Mouse (Mus musculus) adrenal gland, postnatal 4 days (tissue): ENCODE results near the gene Pnmal1. TPM values are rescaled to one million over a fixed set of nuclear protein-coding genes. Genes with fewer than 3 reads are reported as not detected.
"Not testable (repeated sequence)": the region's sequence is repeated elsewhere in the genome, so short reads cannot be mapped to it uniquely, and the experiment has no call there.

Source experiments
- DNase-seq, 2 experiments: peaks; one replicate each; pipeline ENCODE4 v3.0.0; 2021 to 2022; ENCODE audit warnings: low spot score in 2 of 2, mixed read lengths in 2 of 2
- total RNA-seq, 2 experiments: library from RNA; stranded (reverse); gene quantifications; 2 replicates each; pipeline ENCODE4 v1.2.3; 2021

Pnmal1 gene
- total RNA-seq, 2 experiments from 2014 or later, result 7.3 to 7.8 TPM

DNA sequence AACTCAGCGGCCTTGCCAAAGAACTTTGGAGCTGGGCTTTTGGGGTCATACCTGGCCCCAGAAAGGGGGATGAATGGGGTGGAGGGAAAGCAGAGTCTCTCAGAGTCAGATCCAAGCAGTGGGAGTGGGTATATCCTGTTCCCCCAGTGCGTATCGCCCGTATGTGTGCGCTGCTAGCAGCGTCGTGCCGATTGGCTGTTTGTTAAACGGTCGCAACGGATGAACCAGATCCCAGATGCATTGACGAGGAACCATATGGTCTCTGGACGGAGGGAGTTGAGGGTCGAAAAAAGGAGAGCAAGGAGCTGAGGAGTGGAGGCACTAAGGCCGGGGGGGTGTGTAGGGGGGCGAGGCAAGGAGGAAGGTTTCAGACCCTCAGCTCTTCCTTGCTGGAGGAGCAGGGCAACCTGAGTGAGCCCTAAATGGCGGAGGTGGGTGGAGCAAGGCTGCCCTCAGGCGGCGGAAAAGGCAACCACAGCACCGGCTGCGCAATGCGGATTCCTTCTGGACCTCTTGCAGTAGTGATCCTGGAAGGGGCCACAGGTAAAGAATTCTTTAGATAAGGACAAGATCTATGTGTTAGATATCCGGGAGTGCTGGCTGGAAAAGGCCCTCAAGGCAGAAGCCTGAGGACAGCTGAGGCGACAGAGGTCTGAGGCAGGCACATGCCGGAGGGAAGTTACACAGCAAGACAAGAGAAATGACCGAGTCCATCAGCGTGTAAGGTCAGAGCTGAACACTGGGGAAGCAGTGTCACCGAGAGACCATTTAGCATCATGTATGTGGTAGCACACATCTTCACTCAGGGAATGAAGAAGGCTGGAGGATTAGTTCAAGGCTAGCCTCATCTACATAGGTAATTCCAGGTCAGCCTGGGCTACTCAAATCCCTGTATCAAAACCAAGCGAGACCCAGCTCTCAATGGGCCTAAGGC, 9.3 kb upstream of the Pnmal1 start:
- peak; percentile 56 to 64 for DNase-seq

DNA sequence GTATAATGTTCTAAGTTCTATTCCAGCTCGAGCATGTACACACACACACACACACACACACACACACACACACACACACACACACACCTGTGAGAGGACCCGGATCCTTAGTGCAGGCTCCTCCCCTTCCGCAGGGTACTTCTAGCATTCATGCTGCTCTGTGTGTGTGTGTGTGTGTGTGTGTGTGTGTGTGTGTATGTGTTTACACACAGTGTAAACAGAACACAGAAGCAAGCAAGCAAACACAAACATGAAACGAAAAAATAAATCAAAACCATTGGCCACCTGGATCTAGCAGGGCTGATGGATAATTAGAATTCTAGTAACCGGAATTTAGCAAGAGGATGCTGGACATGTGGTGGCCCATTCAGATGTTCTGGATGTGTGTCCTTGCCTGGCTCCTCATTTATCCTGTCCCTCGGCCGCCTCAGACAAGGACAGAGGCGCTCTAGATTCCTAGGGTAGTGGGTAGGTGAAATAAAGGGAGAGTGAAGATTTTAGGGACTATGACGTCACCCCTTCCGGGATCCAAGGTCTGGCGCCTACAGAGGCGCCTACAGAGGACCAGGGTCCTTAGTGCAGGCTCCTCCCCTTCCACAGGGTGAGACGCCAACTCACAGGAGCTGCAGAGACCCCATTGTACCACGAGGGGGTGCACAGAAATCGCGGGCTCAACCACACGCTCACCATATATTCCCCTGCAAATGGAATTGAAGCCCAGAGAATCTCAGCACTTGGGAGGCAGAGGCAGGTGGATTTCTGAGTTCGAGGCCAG, 8.4 kb upstream of the Pnmal1 start:
- peak; percentile 43 to 71 for DNase-seq

DNA sequence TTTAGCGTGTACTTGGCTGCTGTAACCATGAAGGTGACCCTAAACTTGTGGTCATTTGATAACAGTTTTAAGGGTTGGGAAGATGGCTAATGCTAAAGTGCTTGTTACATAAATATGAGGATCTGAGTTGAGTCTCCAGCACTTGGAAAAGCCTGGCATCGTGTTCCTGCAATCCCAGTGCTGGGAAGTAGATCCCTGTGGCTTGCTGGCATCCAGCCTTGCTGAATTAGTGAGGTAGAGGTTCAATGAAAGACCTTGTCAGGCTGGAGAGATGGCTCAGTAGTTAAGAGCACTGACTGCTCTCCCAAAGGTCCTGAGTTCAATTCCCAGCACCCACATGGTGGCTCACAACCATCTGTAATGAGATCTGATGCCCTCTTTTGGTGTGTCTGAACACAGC, 5.7 kb upstream of the Pnmal1 start:
- not testable (repeated sequence) for DNase-seq

DNA sequence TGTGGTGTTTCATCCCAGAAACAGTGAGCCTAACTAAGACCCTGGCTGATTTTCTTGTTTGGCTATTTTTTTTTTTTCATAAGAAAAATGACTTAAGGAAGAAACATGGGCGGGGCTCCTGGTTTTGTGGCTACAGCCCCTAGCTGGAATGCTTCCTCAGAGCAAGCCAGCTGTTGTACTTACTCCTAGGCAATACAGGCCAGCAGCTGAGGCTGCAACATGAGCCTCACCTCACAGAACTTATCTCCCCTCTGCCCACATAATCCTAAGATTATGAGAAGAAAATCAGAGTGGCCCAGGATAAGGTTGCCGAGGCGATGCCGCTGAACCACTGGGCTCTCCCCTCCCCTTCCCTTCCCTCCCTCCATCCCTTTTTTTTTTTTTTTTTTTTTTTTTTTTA, 3.8 kb upstream of the Pnmal1 start:
- DNase-seq, result no peak

DNA sequence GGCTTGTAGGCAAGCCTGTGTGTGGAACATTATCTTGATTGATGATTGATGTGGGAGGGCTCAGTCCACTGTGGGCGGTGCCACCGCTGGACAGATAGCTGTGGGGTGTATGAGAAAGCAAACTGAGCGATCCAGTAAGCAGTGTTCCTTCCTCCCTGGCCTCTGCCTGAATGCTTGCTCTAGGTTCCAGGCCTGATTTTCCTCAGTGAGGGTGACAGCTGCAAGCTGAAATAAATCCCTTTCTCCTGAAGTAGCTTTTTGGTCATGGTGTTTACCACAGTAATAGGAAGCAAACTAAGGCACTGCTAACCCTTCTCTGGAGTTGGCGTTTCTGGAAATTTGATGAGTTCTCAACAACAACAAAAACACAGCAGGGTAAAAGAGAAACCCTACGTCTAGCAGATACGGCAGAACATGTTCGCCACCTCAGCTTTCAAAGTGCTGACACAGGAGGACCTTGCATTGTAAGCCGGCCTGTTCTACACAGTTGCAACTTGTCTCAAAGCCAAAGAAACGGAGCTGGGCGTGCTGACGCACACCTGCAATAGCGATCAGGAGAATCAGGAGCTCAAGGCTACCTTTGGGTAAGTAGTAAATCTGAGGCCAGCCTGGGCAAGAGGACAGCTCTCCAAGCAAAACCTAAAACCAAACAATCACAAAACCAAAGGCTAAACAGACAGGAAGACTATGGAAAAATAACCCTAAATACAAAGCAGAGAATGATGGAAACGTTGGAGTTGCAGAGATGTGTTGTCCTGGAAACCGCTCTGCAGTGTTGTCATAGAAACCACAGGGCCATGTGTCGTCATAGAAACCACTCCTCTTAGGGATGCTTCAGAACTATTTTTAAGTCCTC, 2.8 kb upstream of the Pnmal1 start:
- no peak for DNase-seq

DNA sequence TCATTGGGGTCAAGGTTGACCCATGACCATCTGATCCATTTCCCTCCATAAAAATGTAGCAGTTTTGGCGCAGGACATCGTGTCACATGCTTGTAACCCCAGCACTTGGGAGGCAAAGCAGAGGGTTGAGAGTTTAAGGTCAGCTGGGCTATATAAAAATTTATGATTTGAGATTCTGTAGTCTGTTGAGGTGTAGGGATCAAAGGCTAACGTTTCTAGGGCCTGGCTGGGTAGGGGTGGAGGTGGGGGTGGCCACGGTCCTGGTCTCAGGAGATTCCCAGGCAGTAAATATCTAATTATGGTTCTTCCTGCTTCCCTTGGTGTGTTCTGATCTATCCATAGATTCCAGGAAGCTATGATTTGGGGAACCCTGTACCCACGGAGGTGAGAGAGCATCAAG, 2.2 kb downstream of the Pnmal1 start:
- no peak for DNase-seq

DNA sequence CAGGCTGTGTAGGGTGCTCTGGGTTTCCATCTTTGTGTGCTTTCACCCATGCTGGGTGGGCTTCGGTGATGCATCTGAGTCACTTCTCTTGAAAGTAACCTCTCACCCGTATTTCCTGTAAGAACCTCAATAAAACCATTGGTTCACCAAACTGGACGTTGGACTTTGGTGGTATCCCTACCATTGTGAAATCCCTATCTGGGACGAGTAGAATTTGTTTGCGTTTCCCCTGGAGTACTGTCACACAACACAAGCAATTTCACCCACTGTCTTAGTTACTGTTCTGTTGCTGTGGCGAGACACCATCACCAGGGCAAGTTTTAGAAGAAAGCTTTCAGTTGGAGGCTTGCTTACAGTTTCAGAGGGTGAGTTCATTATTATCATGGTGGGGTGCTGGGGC, 8.9 kb downstream of the Pnmal1 start:
- DNase-seq, result no peak

DNA sequence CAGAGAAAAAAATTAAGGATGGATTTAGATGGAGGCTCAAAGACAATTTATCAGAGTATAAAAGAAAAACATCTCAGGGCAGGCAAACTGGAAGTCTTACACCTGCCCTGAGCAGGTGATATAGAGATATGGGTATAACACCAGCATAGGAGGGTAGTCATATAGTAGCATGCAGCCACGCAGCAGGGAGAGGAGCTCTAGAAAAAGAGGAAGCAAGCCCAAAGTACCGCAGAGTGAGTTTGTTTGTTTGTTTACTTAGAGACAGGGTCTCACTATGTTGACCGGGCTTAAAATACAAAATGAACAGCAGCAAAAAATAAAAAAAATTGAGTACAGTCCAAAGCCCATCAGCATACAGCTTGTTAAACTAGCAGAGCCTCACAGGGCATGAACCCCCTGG, 11.7 kb downstream of the Pnmal1 start:
- DNase-seq, result no peak

DNA sequence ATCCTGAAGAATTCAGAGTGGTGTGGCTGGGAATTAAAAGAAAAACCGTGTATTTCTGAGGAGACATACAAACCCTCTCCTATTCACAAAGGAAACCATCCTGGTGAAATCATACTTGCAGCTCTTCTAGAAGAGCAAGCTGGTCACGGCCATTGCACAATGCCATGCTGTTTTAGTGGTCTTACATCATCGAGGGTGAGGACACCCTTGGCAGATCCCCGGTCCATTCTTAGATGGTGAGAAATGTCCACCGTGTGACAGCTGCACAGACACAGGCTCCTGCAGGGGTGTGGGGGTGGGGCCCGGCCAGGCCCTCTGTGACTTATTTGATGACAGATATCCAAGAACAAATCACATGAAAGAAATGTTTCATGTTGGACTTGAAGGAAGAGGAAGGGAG, 14.5 kb downstream of the Pnmal1 start:
- DNase-seq, result no peak

DNA sequence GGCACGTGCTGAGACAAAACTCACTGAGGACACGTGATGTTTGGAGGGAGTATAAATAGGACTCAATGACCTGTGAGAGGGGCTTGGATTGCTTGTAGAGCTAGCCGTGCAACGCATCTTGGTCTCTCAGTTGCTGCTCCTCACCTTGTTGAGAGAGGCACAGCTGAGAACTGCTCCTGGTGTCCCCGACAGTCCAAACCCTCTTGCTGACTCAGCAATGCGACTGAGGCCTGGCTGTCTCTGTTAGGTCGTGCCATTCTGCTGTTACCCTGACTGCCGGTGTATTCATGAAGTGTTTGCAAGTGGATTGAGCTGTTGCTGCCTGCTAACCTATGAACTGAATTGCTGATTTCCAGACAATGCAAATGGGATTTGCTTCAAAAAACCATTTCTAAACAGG, 16.8 kb downstream of the Pnmal1 start:
- no peak for DNase-seq

DNA sequence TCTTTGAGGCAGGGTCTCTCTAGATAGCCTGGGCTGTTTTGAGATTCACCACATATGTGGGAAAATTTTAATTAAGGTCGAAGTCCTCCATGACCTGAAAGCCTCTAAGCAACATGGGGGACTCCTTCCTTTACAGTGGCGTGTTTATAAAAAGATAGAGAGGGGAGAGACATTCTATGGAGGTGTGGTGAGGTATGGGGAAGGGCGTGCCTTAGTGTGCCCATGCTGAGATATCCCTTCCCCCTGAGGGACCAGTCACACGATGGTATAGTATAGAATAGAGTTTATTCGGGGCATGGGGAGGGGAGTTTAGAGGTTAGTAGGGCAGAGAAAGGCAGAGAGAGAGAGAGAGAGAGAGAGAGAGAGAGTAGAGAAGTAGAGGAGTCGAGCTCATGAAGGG, 18.7 kb downstream of the Pnmal1 start:
- DNase-seq, result no peak

DNA sequence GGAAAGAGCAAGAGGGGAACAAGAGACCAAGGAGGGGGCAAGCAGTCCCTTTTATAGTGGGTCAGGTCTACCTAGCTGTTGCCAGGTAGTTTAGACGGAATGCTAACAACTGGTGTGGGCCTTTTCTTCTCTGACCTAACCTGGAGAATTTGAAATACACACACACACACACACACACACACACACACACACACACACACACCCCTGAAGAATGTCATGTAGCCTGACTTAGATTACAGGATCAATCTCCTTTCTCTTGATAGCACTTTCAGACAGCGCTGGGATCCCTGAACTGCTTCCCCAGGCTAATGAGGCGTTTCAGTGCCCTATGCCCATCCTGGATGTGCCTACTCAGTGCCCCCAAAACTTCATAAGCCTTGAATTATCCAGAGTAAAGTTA, 19.1 kb downstream of the Pnmal1 start:
- DNase-seq, result no peak

DNA sequence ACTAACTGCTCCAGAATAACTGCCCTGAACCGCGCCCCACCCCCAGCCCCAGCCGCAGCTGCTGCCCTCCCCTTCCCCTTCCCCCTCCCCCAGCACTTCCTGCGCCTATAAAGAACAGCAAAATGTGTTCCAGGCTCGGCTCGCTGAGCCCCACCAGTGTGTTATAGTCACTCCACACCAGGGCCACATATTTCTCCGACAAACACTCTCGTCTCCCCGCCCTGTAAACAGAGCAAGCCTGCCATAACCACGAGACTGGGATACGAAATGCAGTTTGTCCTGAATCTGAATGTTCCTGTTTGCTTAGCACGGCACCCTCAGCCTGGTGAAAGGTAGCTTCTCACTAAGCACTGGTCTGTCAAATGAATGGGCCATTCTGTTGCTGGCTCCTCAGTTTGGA, 20.9 kb downstream of the Pnmal1 start:
- DNase-seq, result no peak

DNA sequence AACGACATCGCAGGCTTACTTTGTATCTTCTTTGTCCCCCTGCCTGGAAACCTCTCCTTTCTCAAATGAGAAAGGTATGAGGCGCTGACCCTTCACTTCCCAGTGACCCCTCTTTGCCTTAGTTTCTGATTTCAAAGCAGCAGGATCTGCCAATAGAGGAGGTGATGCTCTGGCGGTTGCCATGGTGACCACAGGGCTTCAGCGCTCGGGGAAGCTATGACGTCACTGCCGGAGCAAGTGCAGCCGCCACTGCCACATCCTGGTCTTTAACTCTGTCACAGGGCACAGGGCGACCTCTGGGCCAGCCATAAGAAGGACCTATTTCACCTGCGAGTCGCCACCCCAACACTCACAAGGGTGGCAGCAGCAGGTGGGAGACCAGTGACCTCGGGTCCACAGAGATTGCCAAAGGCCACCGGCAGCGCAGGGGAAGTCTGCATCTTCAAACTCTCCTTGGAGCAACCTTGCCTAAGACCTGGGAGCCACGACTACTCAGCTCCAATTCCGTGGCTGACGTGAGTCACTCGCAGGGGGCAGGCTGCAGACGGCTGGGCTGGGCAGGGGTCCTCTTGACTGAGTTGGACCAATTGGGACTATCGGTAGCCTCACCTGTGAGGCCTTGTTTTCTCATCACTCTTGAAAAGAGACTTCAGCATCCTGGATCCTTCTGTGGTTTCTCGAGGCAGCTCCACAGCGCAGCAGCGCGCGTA, 23.5 kb downstream of the Pnmal1 start, which contains the start of gene Gm42372:
Gene Gm42372, plus strand, starts transcription at position 228 of the 710 bp plus-strand sequence.
- no peak for DNase-seq

DNA sequence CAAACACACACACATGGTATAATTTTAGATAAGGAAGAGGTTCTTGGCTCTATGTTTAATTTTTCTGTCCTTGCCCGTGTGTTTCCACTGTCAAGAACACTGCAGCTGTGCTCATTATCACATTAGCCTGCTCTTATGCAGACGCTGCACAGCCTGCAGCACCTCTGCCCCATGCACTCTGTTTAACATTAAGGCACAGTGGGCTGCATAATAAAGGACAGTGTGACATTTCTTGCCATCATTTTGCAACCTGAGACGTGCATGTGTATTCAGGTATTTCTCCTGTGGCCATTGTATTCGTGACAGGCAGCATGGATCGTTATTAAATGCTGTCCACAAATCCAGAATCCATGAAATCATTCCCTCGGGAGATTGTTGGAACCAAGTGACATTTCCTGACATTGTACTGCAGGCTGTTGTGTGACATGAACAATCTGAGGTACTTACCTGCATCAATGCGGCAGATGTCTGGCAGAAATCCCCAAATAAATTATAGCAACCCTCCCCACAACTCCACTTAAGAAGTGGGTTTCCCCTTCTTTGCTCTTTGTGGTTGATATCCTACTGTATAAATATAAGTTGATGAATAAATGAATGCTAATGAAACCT, 28.2 kb downstream of the Pnmal1 start:
- no peak for DNase-seq

DNA sequence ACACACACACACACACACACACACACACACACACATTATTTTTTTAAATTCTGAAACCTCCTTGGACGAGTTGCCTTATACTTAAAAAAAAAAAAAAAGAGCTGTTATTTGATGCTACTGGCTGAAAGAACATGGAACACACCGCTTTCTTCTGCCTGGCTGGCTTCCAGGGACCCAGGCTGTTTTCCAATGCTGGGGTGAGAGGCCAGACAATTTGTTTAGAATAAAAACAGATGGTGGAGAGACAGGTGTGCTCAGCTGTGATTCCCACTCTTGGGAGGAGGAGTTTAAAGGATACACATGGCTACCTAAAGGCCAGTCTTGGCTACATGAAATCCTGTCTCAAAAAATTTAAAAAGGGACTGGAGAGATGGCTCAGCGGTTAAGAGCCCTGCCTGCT, 28.9 kb downstream of the Pnmal1 start:
- DNase-seq, result no peak

DNA sequence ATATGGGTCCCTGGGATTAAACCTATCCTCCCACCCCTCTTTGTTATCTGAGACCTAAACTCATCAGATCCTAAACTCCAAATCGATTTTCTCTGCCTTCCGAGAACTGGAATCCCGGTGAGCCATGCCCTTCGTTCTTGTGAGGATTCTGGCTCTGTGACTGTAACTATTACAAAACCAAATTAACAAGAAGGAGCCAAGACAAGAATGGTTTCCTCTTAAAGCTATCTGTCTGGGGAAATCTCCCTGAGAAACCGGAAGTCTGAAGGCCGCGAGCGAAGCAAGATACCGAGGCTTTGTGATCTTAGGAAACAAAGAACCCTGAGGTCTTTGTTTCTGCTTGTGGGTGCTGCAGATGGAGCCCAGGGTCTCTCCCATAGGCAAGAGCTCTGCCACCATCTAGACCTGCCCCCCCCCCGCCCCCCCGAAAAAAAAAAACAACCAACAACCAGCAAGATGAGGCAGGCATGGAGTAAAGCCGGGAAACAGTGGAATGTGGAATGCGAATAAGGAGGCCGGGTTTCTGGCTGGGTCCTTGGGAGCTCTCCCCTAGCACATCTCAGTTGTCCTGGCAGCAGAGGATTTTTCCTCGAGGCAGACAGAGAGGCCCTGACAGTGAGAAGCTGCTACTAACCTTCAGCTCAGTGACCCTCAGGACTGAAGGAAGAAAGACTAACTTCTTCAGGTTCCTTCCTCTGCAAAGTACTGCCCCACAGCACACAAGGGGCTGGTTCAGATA, 30.7 kb downstream of the Pnmal1 start:
- DNase-seq, result no peak

DNA sequence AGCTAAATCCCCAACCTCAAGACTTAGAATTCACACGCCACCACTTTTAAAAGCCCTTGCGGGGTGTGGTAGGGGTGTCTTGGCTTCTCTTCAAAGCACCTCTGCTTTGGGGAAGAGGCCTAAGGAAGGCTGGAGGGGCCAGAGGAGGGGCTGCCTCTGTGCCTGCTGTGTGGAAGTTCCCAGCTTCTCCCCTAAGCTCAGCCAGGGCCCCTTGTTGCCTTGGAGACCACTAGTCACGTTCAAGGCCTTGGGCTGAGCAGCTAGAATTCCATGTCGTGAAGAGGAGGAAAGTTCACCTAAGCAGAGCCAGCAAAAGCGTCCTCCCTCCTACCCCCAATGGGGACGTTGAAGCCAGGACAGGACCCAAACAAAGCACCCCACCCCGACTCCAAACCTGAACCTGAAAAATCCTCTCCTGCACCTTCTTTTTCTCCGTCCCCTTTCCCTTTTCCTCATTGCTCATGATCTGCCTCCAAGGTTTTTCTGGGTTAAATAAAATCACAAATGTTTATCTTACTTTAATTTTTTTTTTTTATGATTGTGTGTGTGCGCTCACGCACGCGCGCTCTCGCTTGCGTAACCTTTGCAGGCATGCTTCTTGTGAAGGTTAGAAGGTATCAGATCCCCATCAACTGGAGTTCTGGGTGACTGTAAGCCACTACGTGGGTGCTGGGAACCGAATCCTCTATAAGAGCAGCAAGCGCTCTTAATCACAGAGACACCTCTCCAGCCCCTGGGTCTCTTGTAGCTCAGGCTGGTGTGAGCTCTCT, 32.4 kb downstream of the Pnmal1 start:
- peak in 1 of 2 experiments; percentile 42 for DNase-seq

DNA sequence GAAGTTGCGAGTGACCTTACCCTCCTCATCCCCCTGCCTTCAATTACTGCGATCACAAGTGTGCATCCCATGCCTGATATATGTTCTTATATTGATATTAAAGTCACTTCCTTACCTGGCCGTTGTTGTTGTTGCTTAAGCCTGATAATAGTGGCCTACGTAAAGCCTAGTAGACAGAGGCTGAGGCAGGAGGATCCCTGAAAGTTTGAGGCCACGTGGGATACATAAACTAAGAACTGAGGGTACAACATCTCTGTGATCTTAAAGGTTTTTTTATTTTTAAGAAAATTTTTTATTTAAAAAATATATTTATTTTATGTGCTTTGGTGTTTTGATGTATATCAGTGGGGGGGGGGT, 33.0 kb downstream of the Pnmal1 start, which contains the start of gene Ccdc8:
Gene Ccdc8, plus strand, starts transcription at position 258 of the 357 bp plus-strand sequence.
- DNase-seq, result no peak
